Mouse (Mus musculus): Measurements from ENCODE around the gene Olfr1166. TPM values are rescaled to one million over a fixed set of nuclear protein-coding genes. Genes with fewer than 3 reads are reported as not detected.

Olfr1166 gene
- not detected in 4 replicates for total RNA-seq (2023)

GRCm38 (mm10) chr2:88128172-88128571, at the start of gene Olfr1166:
Gene Olfr1166 (minus strand): TSS chr2:88128272.

GRCm38 (mm10) chr2:88155093-88155492, 27.0 kb upstream of the Olfr1166 start, which contains the start of gene Olfr1167:
Gene Olfr1167 (minus strand): TSS chr2:88155193.

DNA sequence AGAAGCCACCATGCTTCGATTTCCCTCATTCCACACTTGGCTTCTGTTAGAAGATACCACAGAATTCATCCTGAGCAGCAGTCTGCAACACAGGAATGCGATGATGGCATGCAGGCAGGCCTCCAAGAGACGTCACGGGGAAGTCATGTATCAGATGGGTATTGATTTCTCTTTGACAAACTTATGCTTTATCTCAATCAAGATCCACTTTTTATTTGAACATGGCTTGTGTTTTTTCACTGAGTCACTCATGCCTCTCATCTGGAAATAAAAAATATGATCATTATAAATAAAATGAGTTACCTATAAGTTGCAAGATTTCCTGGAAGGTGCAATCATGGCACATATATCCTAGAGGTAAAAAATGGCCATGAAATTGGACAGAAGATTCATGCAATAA, 34.2 kb downstream of the Olfr1166 start, which contains the start of gene Olfr1164:
Gene Olfr1164 (minus strand): TSS at position 101 of the 400 bp plus-strand sequence.

Other genes starting within 250 kb of the Olfr1166 start
- not detected in 4 replicates for gene Olfr1153, start 233.3 kb downstream of the Olfr1166 start, total RNA-seq (2023)
- gene Olfr1154, start 223.1 kb downstream of the Olfr1166 start, total RNA-seq (2023): not detected in 4 replicates
- not detected in 4 replicates for gene Olfr1155, start 183.1 kb downstream of the Olfr1166 start, total RNA-seq (2023)
- not detected in 4 replicates for gene Olfr1156, start 175.2 kb downstream of the Olfr1166 start, total RNA-seq (2023)
- gene Olfr1157, start 160.0 kb downstream of the Olfr1166 start, total RNA-seq (2023): not detected in 4 replicates
- gene Olfr74, start 153.6 kb downstream of the Olfr1166 start, total RNA-seq (2023): not detected in 4 replicates
- gene Olfr1158, start 138.2 kb downstream of the Olfr1166 start, total RNA-seq (2023): not detected in 4 replicates
- gene Olfr1160, start 120.0 kb downstream of the Olfr1166 start, total RNA-seq (2023): not detected in 4 replicates
- gene Olfr1161, start 105.5 kb downstream of the Olfr1166 start, total RNA-seq (2023): not detected in 4 replicates
- gene Olfr73, start 90.6 kb downstream of the Olfr1166 start, total RNA-seq (2023): not detected in 4 replicates
- gene Olfr1162, start 77.1 kb downstream of the Olfr1166 start, total RNA-seq (2023): not detected in 4 replicates
- gene Olfr1163, start 56.4 kb downstream of the Olfr1166 start, total RNA-seq (2023): not detected in 4 replicates
- not detected in 4 replicates for gene Olfr1164, start 34.3 kb downstream of the Olfr1166 start, total RNA-seq (2023)
- not detected in 4 replicates for gene Olfr1167, start 26.9 kb upstream of the Olfr1166 start, total RNA-seq (2023)
- not detected in 4 replicates for gene Olfr1168, start 53.6 kb upstream of the Olfr1166 start, total RNA-seq (2023)
- gene Olfr1170, start 100.1 kb upstream of the Olfr1166 start, total RNA-seq (2023): not detected in 4 replicates
- not detected in 4 replicates for gene Olfr1173, start 151.6 kb upstream of the Olfr1166 start, total RNA-seq (2023)
- not detected in 4 replicates for gene Olfr1174-ps, start 186.9 kb upstream of the Olfr1166 start, total RNA-seq (2023)
- not detected in 4 replicates for gene Olfr1175-ps, start 198.9 kb upstream of the Olfr1166 start, total RNA-seq (2023)
- not detected in 4 replicates for gene Olfr1176, start 208.4 kb upstream of the Olfr1166 start, total RNA-seq (2023)
- not detected in 4 replicates for gene Olfr1177-ps, start 218.2 kb upstream of the Olfr1166 start, total RNA-seq (2023)

Data from B cell, adult 62 days (primary cell).